Comparison of ENCODE assay signal across 7 mouse cellular contexts in genomic region chr7:128690070-128690469, GRCm38 (mm10). TPM values are rescaled to one million over a fixed set of nuclear protein-coding genes. Genes with fewer than 3 reads are reported as not detected.
A peak's percentile ranks its signal among the peaks of the same experiment; 100 is the strongest.
DNase-seq lines count a peak whose midpoint lies in the region; ATAC-seq and TF ChIP-seq lines count a peak whose summit lies in the region.

No protein-coding gene starts in this region.

- H3K27ac ChIP-seq in intestine, embryonic 15.5 days: no peak overlapping the region
- H3K27ac ChIP-seq in midbrain, embryonic 14.5 days (replicated peaks; ENCODE audit: low read depth, low read length): peak overlapping the region; percentile 80
- no peak overlapping the region for H3K27ac ChIP-seq in small intestine, adult 2 months (ENCODE audit: insufficient read depth, low read depth, low read length)

- TF ChIP-seq POLR2A in small intestine, adult 2 months (IDR thresholded peaks at IDR 0.05; ENCODE audit: low read depth, low read length): no peak

- ATAC-seq in activated CD4-positive, CD25-positive, alpha-beta regulatory T cell, adult 4 months: peak; percentile 70
- ATAC-seq in intestine, embryonic 15.5 days: peak; percentile 67; the same call in 1 of the 2 replicates
- ATAC-seq in midbrain, embryonic 14.5 days (ENCODE audit: low FRiP score, low TSS enrichment): 0 out of 2 replicates have a peak, but pooled peaks have one; percentile 74

- H3K4me2 ChIP-seq in intestine, embryonic 15.5 days (replicated peaks): no peak overlapping the region
- peak overlapping the region; percentile 56 for H3K4me2 ChIP-seq in midbrain, embryonic 14.5 days (ENCODE audit: low read length)

- intact Hi-C loops in left cerebral cortex, postnatal 14 days (cut with DNase I): loop anchor here (1.0 to 5.0 kb wide), 5 partner anchors 216 to 443 kb away; partner anchors contain the start of genes Tgfb1i1 and Tial1

- no peaks in the 10 kb centered on the region for H3K4me1 ChIP-seq in intestine, embryonic 15.5 days (replicated peaks)
- peaks cover 7% of the 10 kb centered on the region; the same call in 1 of the 2 replicates for H3K4me1 ChIP-seq in midbrain, embryonic 14.5 days (ENCODE audit: control insufficient read depth, insufficient read depth, low read length)
- 0 out of 2 replicates have a peak, but pooled peaks cover 2% of the 10 kb centered on the region for H3K4me1 ChIP-seq in small intestine, adult 2 months (ENCODE audit: control insufficient read depth, insufficient read depth, insufficient read length, low read length)

- DNase-seq in cerebellum, postnatal 10 days: peak; percentile 97 to 99
- peak; percentile 91 to 94 for DNase-seq in frontal cortex, postnatal 25 days (ENCODE audit: low spot score in 2 of 2)
- peak; percentile 93 to 98 for DNase-seq in left cerebral cortex, postnatal 14 days (ENCODE audit: low spot score in 2 of 2)
- DNase-seq in midbrain, embryonic 14.5 days: peak; percentile 93

- peak; percentile 93; the same call in 1 of the 2 replicates for TF ChIP-seq CTCF in small intestine, adult 2 months (IDR thresholded peaks at IDR 0.05; ENCODE audit: extremely low read depth, insufficient read length, insufficient replicate concordance, low read depth, low read length)

- 22% methylated on average over 7 of the region's 7 CpGs for WGBS in intestine, embryonic 15.5 days
- WGBS in midbrain, embryonic 14.5 days: 5% methylated on average over 7 of the region's 7 CpGs
- WGBS in small intestine, adult 2 months: 5% methylated on average over 7 of the region's 7 CpGs

- no peak overlapping the region for H3K9ac ChIP-seq in intestine, embryonic 15.5 days
- peak overlapping the region; percentile 61 for H3K9ac ChIP-seq in midbrain, embryonic 14.5 days (replicated peaks; ENCODE audit: low read length)

- peaks cover 34% of the 10 kb centered on the region for H3K36me3 ChIP-seq in intestine, embryonic 15.5 days
- peaks cover 38% of the 10 kb centered on the region for H3K36me3 ChIP-seq in midbrain, embryonic 14.5 days (ENCODE audit: control insufficient read depth, insufficient read depth, low read length)
- H3K36me3 ChIP-seq in small intestine, adult 2 months (ENCODE audit: control insufficient read depth, insufficient read depth, low read length): peaks cover 10% of the 10 kb centered on the region

- H3K9me3 ChIP-seq in intestine, embryonic 15.5 days: no peaks in the 10 kb centered on the region
- peaks cover 10% of the 10 kb centered on the region for H3K9me3 ChIP-seq in midbrain, embryonic 14.5 days (ENCODE audit: control insufficient read depth, low read length)

- H3K27me3 ChIP-seq in intestine, embryonic 15.5 days (replicated peaks): no peaks in the 10 kb centered on the region
- no peaks in the 10 kb centered on the region for H3K27me3 ChIP-seq in midbrain, embryonic 14.5 days (ENCODE audit: control insufficient read depth, insufficient read depth, low read length)
- H3K27me3 ChIP-seq in small intestine, adult 2 months (ENCODE audit: control insufficient read depth, insufficient read depth, low read length): no peaks in the 10 kb centered on the region

- no peak overlapping the region for H3K4me3 ChIP-seq in intestine, embryonic 15.5 days (replicated peaks)
- peak overlapping the region; percentile 45 for H3K4me3 ChIP-seq in midbrain, embryonic 14.5 days (replicated peaks; ENCODE audit: low read depth, low read length)
- H3K4me3 ChIP-seq in small intestine, adult 2 months (ENCODE audit: low read depth, low read length): no peak overlapping the region

RNA-seq across cellular contexts. Expression of gene Mcmbp, which starts 50.2 kb away (rescaled TPM):
- 10 to 100 TPM; 64.4 to 86.7 TPM for polyA plus RNA-seq in activated CD4-positive, CD25-positive, alpha-beta regulatory T cell, adult 4 months (2017; shearing (Covaris generic))
- polyA plus RNA-seq in intestine, embryonic 15.5 days (2015; fragmentation: Nextera tagmentation; extraction: Ambion mirVana): 53.4 and 57.9 TPM in 2 replicates
- total RNA-seq in left cerebral cortex, postnatal 14 days (2021): 10 to 100 TPM; 21.2 to 24.0 TPM
- polyA plus RNA-seq in midbrain, embryonic 14.5 days (2014; fragmentation: Nextera tagmentation; extraction: Ambion mirVana): 60.8 and 61.7 TPM in 2 replicates
- polyA plus RNA-seq in small intestine, adult 2 months (2012; rRNA removed): 15.4 and 36.0 TPM in 2 replicates

RNA-seq across cellular contexts. Expression of gene Sec23ip, which starts 54.7 kb away (rescaled TPM):
- polyA plus RNA-seq in activated CD4-positive, CD25-positive, alpha-beta regulatory T cell, adult 4 months (2017; shearing (Covaris generic)): 10 to 100 TPM; 29.9 to 34.2 TPM
- polyA plus RNA-seq in intestine, embryonic 15.5 days (2015; fragmentation: Nextera tagmentation; extraction: Ambion mirVana): 29.9 and 31.6 TPM in 2 replicates
- total RNA-seq in left cerebral cortex, postnatal 14 days (2021): 10 to 100 TPM; 34.9 to 39.3 TPM
- 33.3 and 39.6 TPM in 2 replicates for polyA plus RNA-seq in midbrain, embryonic 14.5 days (2014; fragmentation: Nextera tagmentation; extraction: Ambion mirVana)
- polyA plus RNA-seq in small intestine, adult 2 months (2012; rRNA removed): 7.8 and 19.1 TPM in 2 replicates
